Mouse (Mus musculus): Measurements from ENCODE around the gene Sema6d. TPM values are rescaled to one million over a fixed set of nuclear protein-coding genes. Genes with fewer than 3 reads are reported as not detected.

Sema6d gene
- total RNA-seq, 2 experiments from 2014 or later = 11.3 to 11.9 TPM

GRCm38 (mm10) chr2:124554751-124555415 lies 465.1 kb downstream of the Sema6d start:
- DNase-seq = peak; percentile 38 to 67

GRCm38 (mm10) chr2:124556861-124557499 lies 467.2 kb downstream of the Sema6d start:
- DNase-seq = no peak

- no peak for DNase-seq
Observed at GRCm38 (mm10) chr2:124558021-124558420, 468.3 kb downstream of the Sema6d start.

DNA sequence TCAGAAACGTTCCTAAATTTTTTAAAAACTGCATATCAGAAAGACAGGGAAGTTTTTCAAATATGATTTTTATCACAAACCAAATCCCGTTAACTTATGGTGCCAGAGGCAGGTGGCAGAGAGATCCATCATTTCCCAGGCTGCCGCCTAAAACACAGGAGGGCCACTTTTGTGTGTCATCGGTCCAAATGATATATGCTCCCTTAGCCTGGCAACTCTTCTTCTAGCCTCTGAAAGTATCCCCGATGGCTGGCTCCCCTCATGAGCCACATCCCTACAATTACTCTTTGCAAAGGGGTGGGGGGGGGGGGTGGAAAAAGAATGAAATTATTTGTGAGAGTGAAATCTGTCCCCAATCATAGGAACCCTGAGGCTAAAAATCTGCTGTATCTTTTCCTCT lies 471.9 kb downstream of the Sema6d start:
- DNase-seq = no peak

- no peak for DNase-seq
Observed at GRCm38 (mm10) chr2:124562091-124562490, 472.3 kb downstream of the Sema6d start.

GRCm38 (mm10) chr2:124563759-124564158 lies 474.0 kb downstream of the Sema6d start:
- DNase-seq = no peak

GRCm38 (mm10) chr2:124573734-124574133 lies 484.0 kb downstream of the Sema6d start:
- no peak for DNase-seq

DNA sequence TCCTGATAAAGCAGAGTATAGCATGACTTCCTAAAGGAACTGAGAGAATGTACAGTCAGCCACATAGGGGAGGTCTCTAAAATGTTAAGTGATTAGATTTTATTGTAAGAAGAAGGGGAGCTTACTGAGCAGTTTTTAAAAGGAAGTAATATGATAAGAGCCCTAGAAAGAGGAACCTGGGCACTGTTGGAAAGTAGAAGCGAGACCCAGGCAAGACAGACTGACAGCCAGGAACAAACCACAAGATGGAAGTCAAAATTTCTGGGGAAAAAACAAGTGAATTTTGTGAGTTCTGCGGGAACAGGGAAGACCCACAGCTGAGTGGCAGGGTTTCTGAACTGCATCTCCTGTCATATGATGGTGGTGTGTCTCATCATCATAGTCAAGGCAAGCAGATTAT lies 486.3 kb downstream of the Sema6d start:
- peak in 1 of 2 experiments; percentile 53 for DNase-seq

DNA sequence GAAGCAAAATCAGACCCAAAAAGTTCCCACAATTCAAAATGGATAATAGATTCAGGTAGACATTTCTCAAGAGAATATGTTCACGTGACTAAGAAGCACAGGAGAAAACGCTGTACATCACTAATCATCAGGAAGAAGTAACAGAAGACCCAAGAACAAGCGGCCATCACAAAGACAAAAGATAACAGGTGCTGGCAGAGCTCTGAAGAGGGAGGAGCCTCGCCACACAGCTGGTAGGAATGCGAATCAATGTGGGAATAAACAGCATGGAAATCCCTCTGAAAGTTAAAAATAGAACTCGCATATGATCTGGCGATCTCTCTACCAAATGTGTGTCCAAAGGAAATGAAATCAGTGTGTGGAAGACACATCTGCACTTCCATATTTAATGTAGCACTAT lies 493.8 kb downstream of the Sema6d start:
- DNase-seq = no peak

GRCm38 (mm10) chr2:124592750-124593149 lies 503.0 kb downstream of the Sema6d start:
- DNase-seq = no peak

DNA sequence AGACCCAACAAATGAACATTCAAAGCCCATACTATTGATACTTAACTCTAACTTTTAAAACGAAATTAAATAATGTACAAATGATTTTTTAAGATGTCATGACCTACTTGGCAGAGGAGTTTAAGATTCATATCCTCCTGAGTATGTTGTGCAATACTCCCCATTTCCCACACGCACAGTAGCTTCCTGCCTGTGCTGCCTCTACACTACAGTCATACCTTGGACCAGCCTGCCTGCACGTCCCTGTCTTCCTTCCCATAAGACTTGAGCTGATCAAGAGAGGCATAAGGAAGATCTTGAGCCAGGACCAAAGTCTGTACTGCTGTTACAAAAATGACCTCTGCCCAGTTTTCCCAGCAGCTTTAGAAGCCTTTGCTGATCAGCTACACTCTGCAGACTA lies 509.2 kb downstream of the Sema6d start:
- DNase-seq = no peak

DNA sequence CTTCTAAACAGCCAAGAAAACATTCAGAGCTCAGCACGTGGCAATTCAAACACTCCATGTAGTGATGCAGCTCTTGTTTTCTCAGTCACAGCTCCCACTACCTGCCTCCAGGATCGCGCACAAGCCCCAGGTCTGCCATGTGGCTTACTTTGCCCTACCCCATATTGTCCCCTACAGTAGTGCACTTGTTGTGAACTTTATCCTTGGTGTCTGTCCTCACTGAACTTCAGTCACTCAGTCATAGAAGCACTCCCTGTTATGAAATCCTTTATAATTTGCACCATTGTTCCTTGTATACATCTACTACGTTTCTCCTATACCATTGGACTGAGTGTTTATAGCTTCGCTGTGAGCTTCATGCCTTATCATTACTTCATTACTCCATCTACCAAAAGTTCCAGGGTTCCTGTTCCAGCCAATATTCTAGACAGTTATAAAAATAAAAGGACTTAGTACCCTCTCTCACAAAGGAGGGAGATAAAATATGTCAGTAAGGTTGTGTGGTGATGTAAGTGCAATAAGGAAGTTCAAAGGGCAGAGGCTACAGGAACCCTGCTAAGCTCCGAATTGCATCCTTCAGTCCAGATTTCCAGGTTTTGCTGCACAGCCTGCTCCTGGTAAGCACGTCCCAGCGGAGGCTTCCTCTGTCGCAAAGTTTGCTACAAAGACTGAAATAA lies 512.1 kb downstream of the Sema6d start:
- no peak for DNase-seq

DNA sequence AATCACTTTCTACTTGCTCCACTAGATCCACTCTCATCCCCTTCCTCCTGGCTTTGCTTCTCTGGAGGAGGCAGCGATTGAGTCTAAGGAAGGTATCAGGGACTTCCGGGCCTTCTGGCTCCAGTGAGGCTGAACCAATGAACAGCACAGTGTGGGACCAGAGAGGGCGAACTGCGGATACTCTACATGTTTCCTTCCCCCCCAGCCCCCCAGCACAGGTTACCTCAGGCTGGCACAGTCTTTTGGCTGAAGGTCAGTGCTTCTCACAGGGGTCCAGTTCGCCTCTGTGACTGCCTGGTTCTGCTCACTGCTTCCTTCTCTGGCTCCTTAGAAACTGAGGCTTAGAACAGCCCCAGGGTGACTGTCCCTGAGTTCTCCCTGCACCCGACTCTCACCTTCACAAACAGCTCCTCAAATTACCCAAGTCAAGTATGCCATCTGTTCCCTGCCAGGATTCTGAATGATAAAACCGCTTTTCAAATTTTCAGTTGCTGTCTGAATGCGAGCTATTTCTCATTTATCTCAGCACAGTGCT lies 512.7 kb downstream of the Sema6d start:
- DNase-seq = no peak

GRCm38 (mm10) chr2:124605341-124605740 lies 515.6 kb downstream of the Sema6d start:
- no peak for DNase-seq

GRCm38 (mm10) chr2:124607986-124608385 lies 518.2 kb downstream of the Sema6d start:
- no peak for DNase-seq

GRCm38 (mm10) chr2:124608546-124608945 lies 518.8 kb downstream of the Sema6d start:
- peak in 1 of 2 experiments; percentile 63 for DNase-seq

DNA sequence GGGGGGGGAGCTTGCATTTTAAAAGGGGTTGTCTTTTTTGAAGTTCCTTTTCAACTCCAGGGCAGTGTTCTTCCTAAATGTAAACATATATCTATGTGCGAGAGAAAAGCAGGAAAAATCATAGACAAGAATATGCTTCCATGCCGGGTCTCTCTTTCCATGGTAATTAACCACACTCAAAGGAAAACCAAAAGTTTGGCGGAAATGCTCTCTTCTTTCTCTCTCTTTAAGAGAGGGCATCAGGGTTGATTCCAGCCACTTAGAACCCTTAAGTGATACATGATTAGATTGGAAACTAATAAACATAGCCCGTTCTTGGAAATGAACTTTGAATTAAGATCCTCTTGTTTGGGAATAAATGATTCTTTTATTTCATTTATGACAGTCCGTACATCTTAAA lies 519.2 kb downstream of the Sema6d start:
- DNase-seq = no peak

GRCm38 (mm10) chr2:124609711-124610585 lies 520.2 kb downstream of the Sema6d start:
- DNase-seq = peak; percentile 93 to 96

- peak in 1 of 2 experiments; percentile 76 for DNase-seq
Observed at GRCm38 (mm10) chr2:124610586-124611105, 520.9 kb downstream of the Sema6d start.

GRCm38 (mm10) chr2:124611226-124611625 lies 521.5 kb downstream of the Sema6d start:
- DNase-seq = no peak

GRCm38 (mm10) chr2:124612276-124612675 lies 522.5 kb downstream of the Sema6d start:
- DNase-seq = peak in 1 of 2 experiments; percentile 48

Measured in heart, adult 18-20 months (tissue).